Mouse (Mus musculus) lung, embryonic 14.5 days (tissue): ENCODE data around the gene Gm6169. TPM values are rescaled to one million over a fixed set of nuclear protein-coding genes. Genes with fewer than 3 reads are reported as not detected.
"Not testable (repeated sequence)": the region's sequence is repeated elsewhere in the genome, so short reads cannot be mapped to it uniquely, and the experiment has no call there.

Experiments used
- ATAC-seq: fragments of 200-750 bp; cut with Nextera tagmentation; 2 replicates; pipeline ENCODE4 v1.8.0; 2017; ENCODE audit warnings: mild to moderate bottlenecking, moderate TSS enrichment, moderate library complexity; ENCODE audit not compliant: insufficient read depth
- DNase-seq: peaks from one replicate; pipeline ENCODE4 v3.0.0-alpha.2; 2015
- H3K27ac ChIP-seq: fragments of 300-500 bp; sonication (generic); 2 replicates; pipeline ENCODE4 v1.5.1; 2014; ENCODE audit warnings: low read depth, mild to moderate bottlenecking, moderate library complexity
- H3K27me3 ChIP-seq: fragments of 300-500 bp; sonication (generic); 2 replicates; pipeline ENCODE4 v1.6.1; 2014; ENCODE audit warnings: low read length, control low read depth; ENCODE audit not compliant: insufficient read depth
- H3K36me3 ChIP-seq: fragments of 300-500 bp; sonication (generic); 2 replicates; pipeline ENCODE4 v1.6.1; 2014; ENCODE audit warnings: control low read depth; ENCODE audit not compliant: insufficient read depth
- H3K4me1 ChIP-seq: fragments of 300-500 bp; sonication (generic); 2 replicates; pipeline ENCODE4 v1.6.1; 2014; ENCODE audit warnings: antibody characterized with exemption, control low read depth; ENCODE audit not compliant: insufficient read depth
- H3K4me2 ChIP-seq: fragments of 300-500 bp; sonication (generic); 2 replicates; pipeline ENCODE4 v1.6.1; 2014; ENCODE audit warnings: mild to moderate bottlenecking
- H3K4me3 ChIP-seq: fragments of 300-500 bp; sonication (generic); 2 replicates; pipeline ENCODE4 v1.5.1; 2014; ENCODE audit warnings: low read depth, low read length
- H3K9ac ChIP-seq: fragments of 300-500 bp; sonication (generic); 2 replicates; pipeline ENCODE4 v1.6.1; 2014
- H3K9me3 ChIP-seq: fragments of 300-500 bp; sonication (generic); 2 replicates; pipeline ENCODE4 v1.6.1; 2016; ENCODE audit warnings: low read depth, low read length, control low read depth
- CTCF ChIP-seq: IDR thresholded peaks from 2 replicates; pipeline ENCODE4 v1.5.1; 2016; ENCODE audit warnings: antibody characterized with exemption, low read depth
- WGBS: fragments of 180-500 bp; shearing (Covaris S2); extraction: QIAGEN DNeasy Blood & Tissue Kit; methylation state at CpG from one replicate; pipeline ENCODE4 v1.1.7; 2014; 5-methylcytosine and 5-hydroxymethylcytosine counted together
- polyA plus RNA-seq: library from polyadenylated mRNA; unstranded; fragments of >200 nt; fragmentation: Nextera tagmentation; extraction: Ambion mirVana; gene quantifications from 2 replicates; pipeline ENCODE4 v1.2.1, GENCODE M21; 2014

The Gm6169 gene
- polyA plus RNA-seq, 1 experiment from 2014 or later, result 3.1 TPM

- WGBS, result 58% methylated on average over 8 of the region's 8 CpGs
- no peak for DNase-seq
- H3K4me3 ChIP-seq, result no peak overlapping the region
- TF ChIP-seq CTCF, result no peak
- no peaks in the 10 kb centered on the region for H3K4me1 ChIP-seq
- H3K9ac ChIP-seq, result no peak overlapping the region
- no peak overlapping the region for H3K27ac ChIP-seq
- no peaks in the 10 kb centered on the region for H3K36me3 ChIP-seq
- H3K27me3 ChIP-seq, result peaks cover 36% of the 10 kb centered on the region
- H3K4me2 ChIP-seq, result no peak overlapping the region
- H3K9me3 ChIP-seq, result no peaks in the 10 kb centered on the region
- no peak for ATAC-seq
Observed at GRCm38 (mm10) chr13:97068151-97068550, 30.9 kb downstream of the Gm6169 start.

GRCm38 (mm10) chr13:97067691-97068090 is 31.3 kb downstream of the Gm6169 start:
- ATAC-seq (no peak), DNase-seq (no peak)
- Histone ChIP-seq H3K9me3 (no peaks in the 10 kb centered on the region), H3K27me3 (peaks cover 31% of the 10 kb centered on the region), H3K4me3 (no peak overlapping the region), H3K9ac (no peak overlapping the region), H3K27ac (no peak overlapping the region), H3K4me2 (no peak overlapping the region), H3K36me3 (no peaks in the 10 kb centered on the region), H3K4me1 (no peaks in the 10 kb centered on the region)
- WGBS, result 21% methylated on average over 6 of the region's 6 CpGs
- no peak for TF ChIP-seq CTCF

- H3K4me2 ChIP-seq, result no peak within 1 kb of the TSS
- peaks cover 26% of the 10 kb centered on the region for H3K27me3 ChIP-seq
- DNase-seq (no peak), ATAC-seq (no peak)
- no peak within 1 kb of the TSS for H3K27ac ChIP-seq
- no peak within 1 kb of the TSS for H3K4me3 ChIP-seq
- WGBS, result 64% methylated on average over 15 of the region's 15 CpGs
- no peak for TF ChIP-seq CTCF
- H3K4me1 ChIP-seq, result no peaks in the 10 kb centered on the region
- H3K9me3 ChIP-seq, result no peaks in the 10 kb centered on the region
- H3K9ac ChIP-seq, result no peak within 1 kb of the TSS
- H3K36me3 ChIP-seq, result no peaks in the 10 kb centered on the region
Observed at GRCm38 (mm10) chr13:97066649-97067550, 32.1 kb downstream of the Gm6169 start, which contains the start of gene Fam169a. Fam169a (plus strand) TSS chr13:97067286.

GRCm38 (mm10) chr13:97064844-97065621 is 34.0 kb downstream of the Gm6169 start:
- H3K9me3 ChIP-seq, H3K4me1 ChIP-seq, H3K36me3 ChIP-seq, H3K4me3 ChIP-seq, H3K9ac ChIP-seq, H3K27ac ChIP-seq, DNase-seq: not testable (repeated sequence)
- 39% methylated on average over 18 of the region's 18 CpGs for WGBS
- Histone ChIP-seq H3K4me2 (0 out of 2 replicates have a peak overlapping the region, but pooled peaks have one; percentile 11), H3K27me3 (peaks cover 15% of the 10 kb centered on the region)
- ATAC-seq, result 0 out of 2 replicates have a peak, but pooled peaks have one; percentile 14

- Histone ChIP-seq H3K36me3 (no peaks in the 10 kb centered on the region), H3K9me3 (no peaks in the 10 kb centered on the region), H3K27ac (no peak overlapping the region), H3K4me1 (no peaks in the 10 kb centered on the region), H3K9ac (no peak overlapping the region), H3K4me2 (0 out of 2 replicates have a peak overlapping the region, but pooled peaks have one; percentile 11), H3K4me3 (no peak overlapping the region), H3K27me3 (peaks cover 9% of the 10 kb centered on the region; the same call in 1 of the 2 replicates)
- no peak for DNase-seq
- no peak for TF ChIP-seq CTCF
- 0 out of 2 replicates have a peak, but pooled peaks have one; percentile 9 for ATAC-seq
- 45% methylated on average over 3 of the region's 3 CpGs for WGBS
Observed at GRCm38 (mm10) chr13:97064413-97064812, 34.6 kb downstream of the Gm6169 start.

GRCm38 (mm10) chr13:97063431-97063830 is 35.6 kb downstream of the Gm6169 start:
- Histone ChIP-seq H3K27me3 (peaks cover 7% of the 10 kb centered on the region; the same call in 1 of the 2 replicates), H3K9me3 (no peaks in the 10 kb centered on the region), H3K27ac (no peak overlapping the region), H3K4me1 (no peaks in the 10 kb centered on the region), H3K36me3 (no peaks in the 10 kb centered on the region), H3K9ac (no peak overlapping the region), H3K4me3 (no peak overlapping the region), H3K4me2 (no peak overlapping the region)
- 86% methylated on average over 2 of the region's 2 CpGs for WGBS
- no peak for TF ChIP-seq CTCF
- ATAC-seq, result no peak
- no peak for DNase-seq

- Histone ChIP-seq H3K27ac (no peak overlapping the region), H3K9ac (no peak overlapping the region), H3K4me3 (no peak overlapping the region), H3K9me3 (no peaks in the 10 kb centered on the region), H3K36me3 (no peaks in the 10 kb centered on the region), H3K27me3 (peaks cover 4% of the 10 kb centered on the region; the same call in 1 of the 2 replicates), H3K4me1 (no peaks in the 10 kb centered on the region), H3K4me2 (no peak overlapping the region)
- 79% methylated on average over 3 of the region's 3 CpGs for WGBS
- no peak for TF ChIP-seq CTCF
- ATAC-seq (no peak), DNase-seq (no peak)
Observed at GRCm38 (mm10) chr13:97062151-97062550, 36.9 kb downstream of the Gm6169 start.
